Mouse (Mus musculus) forebrain, embryonic 11.5 days (tissue): ENCODE data around the gene Ptpn3. TPM values are rescaled to one million over a fixed set of nuclear protein-coding genes. Genes with fewer than 3 reads are reported as not detected.
"Not testable (repeated sequence)": the region's sequence is repeated elsewhere in the genome, so short reads cannot be mapped to it uniquely, and the experiment has no call there.

Source experiments
- ATAC-seq: fragments of 200-750 bp; cut with Nextera tagmentation; replicated peaks from 2 replicates; pipeline ENCODE4 v1.8.0; 2017; ENCODE audit warnings: moderate TSS enrichment; ENCODE audit not compliant: low FRiP score
- DNase-seq: peaks from one replicate; pipeline ENCODE4 v3.0.0-alpha.2; 2017; ENCODE audit warnings: low spot score
- H3K27ac ChIP-seq: fragments of 300-500 bp; sonication (generic); 2 replicates; pipeline ENCODE4 v1.5.1; 2014; ENCODE audit warnings: low read depth, low read length
- H3K27me3 ChIP-seq: fragments of 300-500 bp; sonication (generic); 2 replicates; pipeline ENCODE4 v1.6.1; 2014; ENCODE audit warnings: mild to moderate bottlenecking, low read length, mixed read lengths; ENCODE audit not compliant: control insufficient read depth, insufficient read depth
- H3K36me3 ChIP-seq: fragments of 300-500 bp; sonication (generic); 2 replicates; pipeline ENCODE4 v1.6.1; 2014; ENCODE audit warnings: mild to moderate bottlenecking, low read length, moderate library complexity, mixed read lengths; ENCODE audit not compliant: control insufficient read depth, insufficient read depth
- H3K4me1 ChIP-seq: fragments of 300-500 bp; sonication (generic); replicated peaks from 2 replicates; pipeline ENCODE4 v1.6.1; 2014; ENCODE audit warnings: low read length, mixed read lengths; ENCODE audit not compliant: control insufficient read depth, insufficient read depth
- H3K4me2 ChIP-seq: fragments of 300-500 bp; sonication (generic); 2 replicates; pipeline ENCODE4 v1.6.1; 2014; ENCODE audit warnings: low read depth, mild to moderate bottlenecking, low read length, moderate library complexity, mixed read lengths; ENCODE audit not compliant: severe bottlenecking
- H3K4me3 ChIP-seq: fragments of 300-500 bp; sonication (generic); 2 replicates; pipeline ENCODE4 v1.5.1; 2014; ENCODE audit warnings: low read depth, low read length
- H3K9ac ChIP-seq: fragments of 300-500 bp; sonication (generic); 2 replicates; pipeline ENCODE4 v1.6.1; 2014; ENCODE audit warnings: low read length
- H3K9me3 ChIP-seq: fragments of 300-500 bp; sonication (generic); 2 replicates; pipeline ENCODE4 v1.6.1; 2016; ENCODE audit warnings: low read length, mixed read lengths; ENCODE audit not compliant: control insufficient read depth
- WGBS: fragments of 180-500 bp; shearing (Covaris S2); extraction: QIAGEN DNeasy Blood & Tissue Kit; methylation state at CpG from one replicate; pipeline ENCODE4 v1.1.7; 2014; 5-methylcytosine and 5-hydroxymethylcytosine counted together
- polyA plus RNA-seq: library from polyadenylated mRNA; unstranded; fragments of >200 nt; fragmentation: Nextera tagmentation; extraction: Ambion mirVana; gene quantifications from 2 replicates; pipeline ENCODE4 v1.2.1, GENCODE M21; 2014

The Ptpn3 gene
- polyA plus RNA-seq, 1 experiment from 2014 or later: 0.81 TPM

DNA sequence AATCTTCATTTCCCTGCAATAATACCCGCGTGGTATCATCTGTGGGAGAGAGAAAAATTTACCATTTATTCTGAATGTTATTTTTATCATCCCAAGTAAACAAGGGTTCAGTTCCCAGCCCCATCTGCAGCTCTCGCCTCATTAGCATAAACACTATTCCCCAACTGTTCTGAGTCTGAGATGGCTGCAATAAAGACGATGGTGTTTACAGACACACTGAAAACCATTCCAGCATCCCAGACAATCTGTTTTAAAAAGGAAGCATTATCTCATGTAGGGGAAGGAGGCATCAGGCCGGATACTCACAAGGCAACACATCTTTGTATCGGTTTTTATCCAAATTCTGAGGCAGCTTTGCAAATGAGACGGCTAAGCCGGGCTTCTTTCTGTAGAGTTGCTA lies 95.7 kb downstream of the Ptpn3 start:
- no peaks in the 10 kb centered on the region; the same call in 1 of the 2 replicates for H3K9me3 ChIP-seq
- no peaks in the 10 kb centered on the region for H3K27me3 ChIP-seq
- no peak overlapping the region for H3K4me2 ChIP-seq
- no peak overlapping the region for H3K4me3 ChIP-seq
- WGBS: 81% methylated on average over 8 of the region's 8 CpGs
- no peak overlapping the region for H3K27ac ChIP-seq
- DNase-seq (no peak), ATAC-seq (no peak)
- H3K9ac ChIP-seq: no peak overlapping the region
- H3K4me1 ChIP-seq: no peaks in the 10 kb centered on the region
- H3K36me3 ChIP-seq: no peaks in the 10 kb centered on the region

DNA sequence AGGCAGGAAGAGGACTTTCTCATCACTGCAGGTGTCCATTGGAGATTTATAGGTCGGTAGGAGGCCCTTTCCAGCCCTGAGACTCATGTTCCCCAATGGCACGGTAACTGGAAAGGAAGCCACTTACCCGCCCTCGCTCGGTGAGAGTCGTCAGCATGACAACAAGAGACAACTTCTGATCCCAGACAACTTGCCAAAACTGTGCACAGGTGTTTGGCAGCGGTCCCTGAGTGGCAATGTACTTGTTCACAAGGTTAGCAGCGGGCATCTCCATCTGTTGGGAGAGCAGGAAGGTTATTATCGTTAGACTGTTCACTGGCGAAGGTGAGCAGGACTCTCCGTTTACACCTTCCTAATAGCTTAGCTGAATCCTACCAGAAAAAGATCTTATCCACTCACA lies 96.9 kb downstream of the Ptpn3 start:
- H3K4me1 ChIP-seq: no peaks in the 10 kb centered on the region
- no peaks in the 10 kb centered on the region for H3K36me3 ChIP-seq
- DNase-seq (no peak), ATAC-seq (no peak)
- no peak overlapping the region for H3K4me2 ChIP-seq
- H3K9me3 ChIP-seq: no peaks in the 10 kb centered on the region; the same call in 1 of the 2 replicates
- WGBS: 94% methylated on average over 11 of the region's 11 CpGs
- H3K4me3 ChIP-seq: no peak overlapping the region
- H3K27me3 ChIP-seq: no peaks in the 10 kb centered on the region
- no peak overlapping the region for H3K27ac ChIP-seq
- no peak overlapping the region for H3K9ac ChIP-seq

DNA sequence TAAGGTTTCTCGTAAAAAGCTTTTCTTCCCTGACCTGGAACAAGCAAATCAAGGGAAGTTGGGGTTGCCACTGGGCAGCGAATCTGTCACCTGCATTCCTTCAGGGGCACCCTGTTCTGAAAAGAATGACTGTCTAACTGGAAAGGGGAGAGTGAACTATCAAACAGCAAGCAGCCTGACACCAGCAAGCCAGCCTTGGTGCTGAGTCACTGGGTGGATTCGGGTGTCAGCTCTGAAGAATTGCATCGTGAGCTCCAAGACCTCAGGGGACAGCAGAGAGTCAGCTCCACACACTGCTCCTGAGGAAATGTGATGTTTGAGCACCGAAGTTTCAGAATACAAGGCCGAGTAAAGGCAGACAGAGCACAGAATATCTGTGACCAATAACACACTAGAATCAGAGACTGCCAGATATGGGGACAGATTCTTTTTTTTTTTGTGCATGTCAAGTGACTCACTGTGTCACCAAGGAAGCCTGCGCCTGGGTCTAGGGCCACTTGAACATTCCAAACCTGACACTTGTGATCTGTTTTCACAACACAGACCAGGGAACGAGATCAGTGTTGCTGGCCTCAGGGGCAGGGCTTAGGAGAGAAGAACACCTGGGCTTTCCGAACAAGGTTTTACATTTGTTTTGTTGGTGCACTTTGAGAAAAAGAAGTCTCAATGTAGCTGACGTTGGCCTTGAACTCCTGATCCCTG lies 98.8 kb downstream of the Ptpn3 start:
- no peak overlapping the region for H3K4me2 ChIP-seq
- 71% methylated on average over 10 of the region's 10 CpGs for WGBS
- H3K4me1 ChIP-seq: no peaks in the 10 kb centered on the region
- ATAC-seq (no peak), DNase-seq (no peak)
- no peaks in the 10 kb centered on the region for H3K36me3 ChIP-seq
- no peaks in the 10 kb centered on the region for H3K9me3 ChIP-seq
- no peak overlapping the region for H3K4me3 ChIP-seq
- H3K27ac ChIP-seq: no peak overlapping the region
- H3K9ac ChIP-seq: no peak overlapping the region
- H3K27me3 ChIP-seq: no peaks in the 10 kb centered on the region

DNA sequence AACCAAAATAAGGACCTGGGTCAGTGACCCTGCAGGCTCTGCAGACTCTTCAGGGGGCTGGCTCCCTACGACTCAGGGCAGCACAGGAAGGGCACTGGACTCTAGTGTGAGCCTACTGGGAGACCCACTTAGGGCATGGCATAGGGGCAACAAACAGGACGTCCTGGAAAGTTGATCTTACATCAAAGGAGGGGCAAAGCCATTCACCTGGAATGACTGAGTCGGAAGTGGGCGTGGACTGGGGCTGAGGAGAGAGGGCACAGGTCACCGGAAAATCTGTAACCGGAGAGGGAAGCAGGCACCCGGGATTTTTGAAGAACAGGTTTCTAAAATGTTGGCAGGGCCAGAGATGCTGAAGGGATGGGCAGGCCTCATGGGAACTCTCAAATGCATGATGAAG lies 99.5 kb downstream of the Ptpn3 start:
- no peak overlapping the region for H3K4me2 ChIP-seq
- H3K4me1 ChIP-seq: no peaks in the 10 kb centered on the region
- no peak for DNase-seq
- H3K9ac ChIP-seq: no peak overlapping the region
- H3K4me3 ChIP-seq: no peak overlapping the region
- no peak overlapping the region for H3K27ac ChIP-seq
- H3K27me3 ChIP-seq: no peaks in the 10 kb centered on the region
- H3K9me3 ChIP-seq: no peaks in the 10 kb centered on the region
- 49% methylated on average over 7 of the region's 7 CpGs for WGBS
- no peaks in the 10 kb centered on the region for H3K36me3 ChIP-seq
- no peak for ATAC-seq

DNA sequence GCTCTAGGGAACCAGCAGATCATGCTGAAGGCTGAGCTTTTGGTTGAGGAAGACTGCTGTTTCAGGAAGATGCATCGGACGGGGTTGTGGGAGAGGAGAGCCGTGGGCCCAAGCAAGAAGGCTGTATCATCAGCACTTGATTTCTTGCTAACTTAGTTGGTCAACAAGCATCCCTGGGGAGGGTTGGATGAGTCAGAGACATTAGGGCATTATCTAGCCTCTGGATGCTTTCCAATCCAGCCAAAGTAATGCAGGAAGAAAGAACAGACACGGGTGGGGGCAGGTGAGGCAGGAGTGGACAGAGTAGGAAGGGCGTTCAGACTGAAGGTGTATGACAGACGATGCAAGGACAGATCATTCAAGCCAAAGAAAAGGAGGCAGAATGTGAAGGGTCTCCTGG lies 101.0 kb downstream of the Ptpn3 start:
- no peaks in the 10 kb centered on the region for H3K36me3 ChIP-seq
- H3K27me3 ChIP-seq: no peaks in the 10 kb centered on the region
- H3K4me1 ChIP-seq: no peaks in the 10 kb centered on the region
- no peak overlapping the region for H3K9ac ChIP-seq
- 89% methylated on average over 6 of the region's 6 CpGs for WGBS
- no peak overlapping the region for H3K4me2 ChIP-seq
- DNase-seq: no peak
- ATAC-seq: no peak
- H3K27ac ChIP-seq: no peak overlapping the region
- no peak overlapping the region for H3K4me3 ChIP-seq
- H3K9me3 ChIP-seq: no peaks in the 10 kb centered on the region

DNA sequence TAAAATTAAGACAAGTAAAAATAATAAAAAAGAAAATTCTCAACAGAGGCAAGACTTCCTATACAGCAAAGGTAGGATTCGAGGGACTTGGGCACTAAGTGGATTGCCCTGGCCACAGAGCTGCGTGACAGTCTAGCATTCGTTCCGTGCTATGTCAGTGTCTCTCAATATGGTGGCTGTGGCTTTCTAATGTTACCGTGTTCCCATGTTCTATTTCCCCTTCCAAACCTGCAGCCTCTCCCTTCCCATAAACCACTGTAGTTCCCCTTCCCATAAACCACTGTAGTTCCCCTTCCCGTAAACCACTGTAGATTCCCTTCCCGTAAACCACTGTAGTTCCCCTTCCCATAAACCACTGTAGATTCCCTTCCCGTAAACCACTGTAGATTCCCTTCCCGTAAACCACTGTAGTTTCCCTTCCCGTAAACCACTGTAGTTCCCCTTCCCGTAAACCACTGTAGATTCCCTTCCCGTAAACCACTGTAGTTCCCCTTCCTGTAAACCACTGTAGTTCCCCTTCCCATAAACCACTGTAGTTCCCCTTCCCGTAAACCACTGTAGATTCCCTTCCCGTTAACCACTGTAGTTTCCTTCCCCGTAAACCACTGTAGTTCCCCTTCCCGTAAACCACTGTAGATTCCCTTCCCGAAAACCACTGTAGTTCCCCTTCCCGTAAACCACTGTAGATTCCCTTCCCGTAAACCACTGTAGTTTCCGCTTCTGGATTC lies 102.8 kb downstream of the Ptpn3 start:
- DNase-seq, ATAC-seq, H3K27ac ChIP-seq, H3K4me1 ChIP-seq, H3K4me3 ChIP-seq, H3K9ac ChIP-seq, H3K4me2 ChIP-seq, H3K9me3 ChIP-seq, H3K36me3 ChIP-seq, H3K27me3 ChIP-seq: not testable (repeated sequence)
- 95% methylated on average over 20 of the region's 20 CpGs for WGBS

DNA sequence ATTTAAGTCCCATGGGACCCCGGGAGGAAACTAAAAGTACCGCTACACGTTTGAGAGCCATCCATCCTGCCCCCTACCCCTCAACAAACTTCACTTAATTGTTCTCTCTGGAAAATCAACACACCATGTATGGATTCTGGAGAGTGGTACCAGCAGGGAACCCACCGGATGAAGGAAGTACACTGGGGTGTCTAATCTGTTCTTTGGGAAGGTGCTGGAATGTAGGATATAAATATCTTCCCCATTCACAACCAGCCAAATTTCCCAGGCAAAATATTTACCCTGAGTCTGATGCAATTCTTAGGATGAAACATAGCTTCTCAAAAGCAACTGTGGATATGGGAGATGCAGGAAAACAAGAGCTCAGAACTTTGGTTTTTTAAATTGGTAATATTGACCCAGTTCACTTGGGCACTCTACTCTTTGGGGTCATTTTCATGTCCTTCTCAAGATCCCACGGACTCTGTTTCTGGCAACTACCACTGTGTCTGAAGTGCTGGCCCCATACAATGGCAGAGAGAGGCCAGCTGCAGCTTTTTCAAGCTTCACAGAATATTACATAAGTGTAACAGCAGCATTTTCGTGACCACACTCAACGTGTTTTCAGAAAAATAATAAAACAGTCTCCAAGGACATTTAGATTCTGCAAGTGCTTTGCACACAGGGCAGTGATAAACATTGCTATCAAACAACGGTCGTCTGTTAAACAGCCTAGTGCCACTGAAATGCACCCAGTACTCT lies 109.9 kb downstream of the Ptpn3 start:
- DNase-seq (no peak), ATAC-seq (no peak)
- Histone ChIP-seq H3K27me3 (no peaks in the 10 kb centered on the region), H3K4me1 (no peaks in the 10 kb centered on the region), H3K36me3 (no peaks in the 10 kb centered on the region), H3K4me3 (no peak overlapping the region), H3K4me2 (no peak overlapping the region), H3K9ac (no peak overlapping the region), H3K9me3 (no peaks in the 10 kb centered on the region), H3K27ac (no peak overlapping the region)
- 85% methylated on average over 9 of the region's 9 CpGs for WGBS

DNA sequence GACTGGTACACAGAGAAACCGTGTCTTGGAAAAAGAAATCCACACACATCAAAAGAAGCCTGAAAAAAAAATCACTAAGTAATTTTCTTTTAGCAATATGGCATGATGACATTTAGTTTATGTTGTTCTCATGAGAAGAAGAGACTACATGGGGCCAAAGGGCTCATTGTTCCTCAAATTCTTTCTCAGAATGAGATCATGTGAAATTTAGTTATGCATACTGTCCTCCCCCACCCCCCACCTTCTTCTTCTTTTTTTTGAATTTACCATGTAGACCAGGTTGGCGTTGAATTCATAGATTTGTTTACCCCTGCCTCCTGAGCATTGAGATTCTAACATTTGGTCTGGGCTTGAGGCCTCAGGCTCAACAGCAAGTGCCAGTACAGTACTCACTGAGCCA lies 111.8 kb downstream of the Ptpn3 start:
- no peak overlapping the region for H3K9ac ChIP-seq
- no peaks in the 10 kb centered on the region for H3K9me3 ChIP-seq
- no peaks in the 10 kb centered on the region for H3K27me3 ChIP-seq
- ATAC-seq (no peak), DNase-seq (no peak)
- no peak overlapping the region for H3K27ac ChIP-seq
- no peaks in the 10 kb centered on the region for H3K36me3 ChIP-seq
- H3K4me1 ChIP-seq: no peaks in the 10 kb centered on the region
- H3K4me2 ChIP-seq: no peak overlapping the region
- H3K4me3 ChIP-seq: no peak overlapping the region
- WGBS: 81% methylated on average over 2 of the region's 2 CpGs
